Mouse (Mus musculus) erythroblast, embryonic 14.5 days (primary cell): Measurements from ENCODE around the gene Msmp.

Source experiments
- GATA1 ChIP-seq: IDR thresholded peaks from 2 replicates; pipeline ENCODE4 v1.6.1; 2012; ENCODE audit warnings: low read length, inconsistent platforms, mixed read lengths
- TAL1 ChIP-seq: IDR thresholded peaks from 3 replicates; pipeline ENCODE4 v1.6.1; 2012; ENCODE audit warnings: low read length, inconsistent platforms, mixed read lengths

- TF ChIP-seq GATA1 (no peak), TAL1 (no peak)
Measured at GRCm38 (mm10) chr4:43552437-43552836, 31.9 kb downstream of the Msmp start.
